Mouse (Mus musculus): ENCODE measurements around the gene Supt16.

DNA sequence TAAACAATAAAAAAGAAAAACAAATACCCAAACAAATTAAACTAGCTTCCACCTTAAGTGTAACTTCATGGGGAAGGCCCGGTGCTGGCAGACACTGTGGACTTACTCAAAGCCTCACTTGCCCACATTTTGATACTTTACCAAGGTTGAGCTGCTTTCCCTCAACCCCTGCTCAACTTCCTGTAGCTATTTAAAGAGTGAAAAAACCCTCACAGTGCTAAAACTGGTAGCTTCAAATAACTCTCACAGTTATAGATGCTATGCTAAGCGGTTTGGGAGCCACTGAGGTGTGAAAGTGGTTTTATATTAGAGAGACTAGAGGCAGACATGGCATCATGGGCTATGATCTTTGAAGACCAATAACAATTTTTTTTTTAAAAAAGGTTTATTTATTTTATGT, 30.6 kb downstream of the Supt16 start:
- TF ChIP-seq POU5F1 (IDR thresholded peaks at IDR 0.05; ENCODE audit: borderline replicate concordance, low read length) (no peak), CTCF (conservative IDR thresholded peaks at IDR 0.05; ENCODE audit: low read length) (no peak), NANOG (IDR thresholded peaks at IDR 0.05; ENCODE audit: borderline replicate concordance, low read length) (no peak)

All from E14TG2a.4 (cell line).